Mouse (Mus musculus) hindbrain, embryonic 10.5 days (tissue): ENCODE measurements around the gene Cbx4. TPM values are rescaled to one million over a fixed set of nuclear protein-coding genes. Genes with fewer than 3 reads are reported as not detected.
A peak's percentile ranks its signal among the peaks of the same experiment; 100 is the strongest.

Source experiments
- DNase-seq: peaks from one replicate; pipeline ENCODE4 v3.0.0-alpha.2; 2017; ENCODE audit warnings: low spot score
- H3K27ac ChIP-seq: fragments of 300-500 bp; sonication (generic); 2 replicates; pipeline ENCODE4 v1.5.1; 2016; ENCODE audit warnings: mild to moderate bottlenecking, moderate library complexity
- H3K27me3 ChIP-seq: fragments of 300-500 bp; sonication (generic); 2 replicates; pipeline ENCODE4 v1.6.1; 2016; ENCODE audit warnings: mild to moderate bottlenecking; ENCODE audit not compliant: poor library complexity, insufficient read depth, severe bottlenecking
- H3K36me3 ChIP-seq: fragments of 300-500 bp; sonication (generic); 2 replicates; pipeline ENCODE4 v1.6.1; 2016; ENCODE audit warnings: mild to moderate bottlenecking, moderate library complexity
- H3K4me1 ChIP-seq: fragments of 300-500 bp; sonication (generic); replicated peaks from 2 replicates; pipeline ENCODE4 v1.6.1; 2016; ENCODE audit warnings: mild to moderate bottlenecking
- H3K4me3 ChIP-seq: fragments of 300-500 bp; sonication (generic); 2 replicates; pipeline ENCODE4 v1.5.1; 2016; ENCODE audit warnings: mild to moderate bottlenecking, moderate library complexity
- H3K9me3 ChIP-seq: fragments of 300-500 bp; sonication (generic); 2 replicates; pipeline ENCODE4 v1.6.1; 2016; ENCODE audit warnings: mild to moderate bottlenecking, moderate library complexity
- WGBS: fragments of 180-500 bp; shearing (Covaris S2); methylation state at CpG from one replicate; pipeline ENCODE4 v1.1.7; 2016; 5-methylcytosine and 5-hydroxymethylcytosine counted together
- polyA plus RNA-seq: library from polyadenylated mRNA; unstranded; fragments of >200 nt; fragmentation: Nextera tagmentation; extraction: Ambion mirVana; gene quantifications from 2 replicates; pipeline ENCODE4 v1.2.1, GENCODE M21; 2016

The Cbx4 gene
- polyA plus RNA-seq, 1 experiment from 2014 or later: 8.2 TPM

DNA sequence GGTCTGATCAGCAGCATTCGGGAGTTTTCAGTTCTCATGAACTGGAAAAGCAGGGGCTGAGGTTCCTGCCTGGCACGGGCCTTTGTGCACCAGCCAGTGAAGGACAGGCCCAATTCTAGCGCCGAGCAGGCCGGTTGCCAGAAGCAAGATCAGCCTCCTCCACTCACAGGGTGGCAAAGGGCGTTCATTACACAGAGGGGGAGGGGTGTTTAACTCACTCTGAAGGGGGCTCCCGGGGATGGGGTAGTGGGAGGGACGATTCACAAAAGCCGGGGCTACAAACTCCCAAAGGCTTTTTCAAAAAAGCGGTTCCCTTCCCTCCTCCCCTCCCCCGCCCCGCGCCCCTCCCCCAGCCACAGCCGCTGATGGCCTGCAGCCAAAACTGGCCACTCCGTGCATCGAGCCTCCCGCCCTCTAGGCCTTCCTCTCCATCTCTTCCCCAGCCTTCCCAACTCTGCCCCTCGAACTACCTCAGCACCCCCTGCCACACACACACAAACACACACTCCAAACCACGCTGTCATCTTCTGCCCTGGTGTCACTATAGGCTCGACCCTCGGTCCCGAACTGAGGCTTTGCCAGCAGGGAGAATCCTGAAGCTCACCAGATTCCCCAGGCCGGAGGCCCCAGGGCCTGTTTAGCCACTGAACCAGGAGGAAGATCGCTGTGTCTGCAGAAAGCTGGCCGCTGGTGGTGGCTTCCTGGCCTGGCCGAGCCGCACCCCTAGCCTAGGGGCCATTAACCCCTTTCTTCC, 7.2 kb downstream of the Cbx4 start:
- 2% methylated on average over 24 of the region's 27 CpGs for WGBS
- Histone ChIP-seq H3K4me3 (peak overlapping the region; percentile 37), H3K36me3 (peaks cover 17% of the 10 kb centered on the region), H3K9me3 (no peaks in the 10 kb centered on the region), H3K4me1 (peaks cover 61% of the 10 kb centered on the region), H3K27me3 (peaks cover 92% of the 10 kb centered on the region), H3K27ac (peak overlapping the region; percentile 77)
- DNase-seq: peak; percentile 67

DNA sequence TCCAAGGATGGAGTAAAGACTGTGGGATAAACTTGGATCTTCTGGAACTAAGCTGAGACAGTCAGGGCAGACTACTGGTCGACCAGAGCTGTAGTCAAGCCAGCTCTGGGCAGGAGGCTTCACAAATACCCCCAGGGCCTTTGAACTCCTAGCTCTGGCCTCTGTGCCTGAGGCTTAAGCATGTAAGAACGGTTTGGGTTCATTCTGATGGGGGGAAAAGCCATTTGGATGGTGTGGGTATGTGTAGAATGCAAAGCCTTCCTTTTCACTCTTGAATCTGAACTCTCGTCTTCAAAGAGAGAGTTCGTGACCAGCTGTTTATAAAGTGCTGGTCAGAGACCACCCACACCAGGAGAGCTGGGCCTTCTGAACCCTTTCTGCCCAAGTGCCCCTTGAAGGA, 8.3 kb downstream of the Cbx4 start:
- Histone ChIP-seq H3K4me3 (no peak overlapping the region), H3K27me3 (peaks cover 92% of the 10 kb centered on the region), H3K4me1 (peaks cover 58% of the 10 kb centered on the region), H3K36me3 (peaks cover 17% of the 10 kb centered on the region), H3K9me3 (no peaks in the 10 kb centered on the region), H3K27ac (no peak overlapping the region)
- no peak for DNase-seq
- 73% methylated on average over 4 of the region's 4 CpGs for WGBS

DNA sequence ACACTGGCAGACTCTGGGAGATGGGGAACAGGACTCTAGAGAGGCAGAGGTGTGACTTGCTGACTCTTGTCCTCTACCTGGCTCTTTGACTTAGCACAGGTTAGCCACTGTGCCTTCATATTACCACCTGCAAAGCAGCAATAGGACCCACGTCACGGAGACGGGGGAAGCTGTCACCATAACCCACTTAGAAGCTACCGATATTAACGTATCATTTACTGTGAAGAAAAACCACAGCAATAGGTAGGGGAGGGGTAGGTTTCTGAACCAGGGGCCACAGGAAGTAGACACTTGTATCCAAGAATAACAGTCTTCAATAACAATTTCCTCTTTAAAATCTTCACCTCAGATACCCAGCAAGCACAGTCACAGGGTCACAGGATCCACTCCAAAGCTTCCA, 10.2 kb downstream of the Cbx4 start:
- no peaks in the 10 kb centered on the region for H3K9me3 ChIP-seq

DNA sequence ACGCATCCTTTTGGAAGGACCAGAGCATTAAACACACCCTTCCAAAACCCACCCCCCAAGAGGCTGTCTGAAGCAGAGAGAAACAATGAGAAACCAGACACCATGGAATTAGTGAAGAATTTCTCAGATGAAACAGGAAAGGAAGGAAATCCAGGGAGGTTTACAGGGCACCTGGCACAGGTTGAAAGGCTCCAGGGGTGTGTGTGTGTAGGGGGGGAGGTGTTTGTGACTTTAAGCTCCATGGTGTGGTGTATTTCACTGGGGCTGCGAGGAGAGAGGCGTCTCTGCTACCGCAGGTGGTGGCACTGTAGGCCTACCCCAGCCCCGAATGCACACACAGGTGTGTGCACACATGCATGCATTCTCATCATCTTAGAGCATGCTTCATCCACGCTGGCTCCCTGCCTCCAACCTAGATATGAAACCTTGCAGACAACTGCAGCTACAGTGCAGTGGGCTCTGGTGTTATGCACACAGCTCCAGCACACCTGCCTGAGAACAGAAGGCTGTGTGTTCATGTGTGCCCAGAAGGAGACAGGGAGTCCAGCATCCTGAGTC, 12.1 kb downstream of the Cbx4 start:
- 0 out of 2 replicates have a peak, but pooled peaks cover 6% of the 10 kb centered on the region for H3K36me3 ChIP-seq
- no peak for DNase-seq
- 79% methylated on average over 6 of the region's 6 CpGs for WGBS
- no peak overlapping the region for H3K4me3 ChIP-seq
- H3K4me1 ChIP-seq: peaks cover 23% of the 10 kb centered on the region
- H3K9me3 ChIP-seq: no peaks in the 10 kb centered on the region
- H3K27me3 ChIP-seq: peaks cover 69% of the 10 kb centered on the region
- no peak overlapping the region for H3K27ac ChIP-seq

More for the DNA sequence above, 10.2 kb downstream of the Cbx4 start:
- DNase-seq: no peak
- H3K4me3 ChIP-seq: no peak overlapping the region
- H3K27me3 ChIP-seq: peaks cover 87% of the 10 kb centered on the region
- 90% methylated on average over 5 of the region's 5 CpGs for WGBS
- H3K36me3 ChIP-seq: peaks cover 10% of the 10 kb centered on the region
- H3K27ac ChIP-seq: no peak overlapping the region
- peaks cover 38% of the 10 kb centered on the region for H3K4me1 ChIP-seq

DNA sequence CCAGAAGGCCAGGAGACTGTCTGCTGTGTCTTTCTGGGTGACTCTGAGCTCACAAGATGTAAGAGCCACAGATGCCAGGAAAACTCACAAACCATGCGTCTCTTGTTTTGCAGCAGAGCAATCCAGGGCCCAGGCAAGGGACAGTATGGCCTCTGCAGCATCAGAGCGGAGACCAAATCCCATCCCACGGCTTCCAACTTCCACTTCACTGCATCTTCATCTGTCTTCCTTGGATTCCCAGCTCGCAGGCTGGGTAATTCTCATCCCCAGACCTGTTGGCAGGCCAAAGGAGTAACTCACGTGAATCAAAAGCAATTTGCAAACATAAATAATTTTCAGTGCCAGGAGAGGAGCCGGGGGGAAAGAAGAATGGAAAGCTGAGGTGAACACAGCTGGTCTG, 13.0 kb downstream of the Cbx4 start:
- no peak for DNase-seq
- Histone ChIP-seq H3K9me3 (no peaks in the 10 kb centered on the region), H3K4me3 (no peak overlapping the region), H3K36me3 (0 out of 2 replicates have a peak, but pooled peaks cover 6% of the 10 kb centered on the region), H3K27ac (no peak overlapping the region), H3K27me3 (peaks cover 59% of the 10 kb centered on the region), H3K4me1 (peaks cover 14% of the 10 kb centered on the region)
- WGBS: 79% methylated on average over 6 of the region's 6 CpGs

DNA sequence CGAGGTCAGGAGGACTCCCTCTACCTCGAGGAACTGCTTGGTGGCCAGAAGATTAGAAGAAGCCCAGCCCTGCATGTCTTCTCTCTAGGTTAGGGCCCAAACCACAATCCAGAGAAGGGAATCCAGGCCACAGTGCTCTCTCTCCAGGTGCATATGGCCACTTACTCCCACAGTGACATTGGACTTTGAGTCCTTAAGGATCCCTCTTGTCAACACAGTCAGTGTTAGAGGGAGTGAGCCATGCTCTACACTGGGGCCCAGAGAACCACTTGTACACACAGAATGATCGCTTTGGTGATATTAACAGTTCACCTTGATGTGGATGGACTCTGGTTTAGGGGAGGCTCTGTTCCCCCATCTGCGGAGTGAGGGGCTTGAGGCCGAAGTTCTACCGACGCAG, 13.8 kb downstream of the Cbx4 start:
- Histone ChIP-seq H3K4me3 (no peak overlapping the region), H3K27me3 (peaks cover 60% of the 10 kb centered on the region), H3K9me3 (no peaks in the 10 kb centered on the region), H3K27ac (no peak overlapping the region), H3K4me1 (peaks cover 12% of the 10 kb centered on the region), H3K36me3 (no peaks in the 10 kb centered on the region)
- DNase-seq: no peak
- WGBS: 88% methylated on average over 7 of the region's 7 CpGs

DNA sequence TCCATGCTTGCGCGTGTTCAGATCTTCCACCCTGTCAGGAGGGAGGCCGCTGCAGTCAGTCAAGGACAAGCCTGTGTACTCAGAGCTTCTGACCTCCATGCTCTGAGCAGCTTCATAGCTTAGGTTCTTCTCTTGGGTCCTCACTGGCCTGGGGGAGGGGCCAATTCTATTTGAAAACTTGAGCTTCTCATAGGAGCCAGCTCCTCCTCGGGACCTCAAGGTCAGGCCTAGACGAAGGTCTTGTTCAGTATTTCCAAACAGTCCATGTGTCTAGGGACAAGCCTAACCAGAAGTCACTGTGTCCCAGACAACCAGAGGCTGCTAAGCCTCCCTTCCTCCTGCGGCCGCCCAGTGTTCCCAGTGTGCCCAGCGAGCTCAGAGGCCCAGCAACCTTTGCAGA, 19.2 kb downstream of the Cbx4 start:
- whole genome bisulfite sequencing: 80% methylated on average over 8 of the region's 8 CpGs
- Histone ChIP-seq H3K27me3 (peaks cover 65% of the 10 kb centered on the region), H3K36me3 (no peaks in the 10 kb centered on the region), H3K27ac (no peak overlapping the region), H3K4me1 (peaks cover 8% of the 10 kb centered on the region; the same call in 1 of the 2 replicates), H3K4me3 (no peak overlapping the region), H3K9me3 (no peaks in the 10 kb centered on the region)
- DNase-seq: no peak

DNA sequence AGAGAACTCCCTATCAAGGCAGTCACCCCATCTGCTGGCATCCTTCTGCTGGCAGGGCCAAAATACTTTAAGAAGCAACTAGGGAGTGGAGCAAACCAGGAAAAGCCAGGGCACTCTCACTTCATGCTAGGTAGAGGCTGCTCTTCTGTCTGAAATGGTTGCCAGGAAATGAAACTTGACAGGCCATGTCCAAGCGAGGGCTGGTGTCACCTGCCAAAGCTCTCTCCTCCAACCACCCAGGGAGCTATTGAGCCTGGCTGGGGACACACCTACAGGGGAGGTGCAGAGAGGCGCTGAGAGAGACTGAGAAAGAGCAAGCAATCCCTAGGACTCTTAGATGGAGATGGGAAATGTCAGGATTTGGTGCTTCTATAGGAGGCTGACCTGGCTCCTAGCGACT, 26.8 kb downstream of the Cbx4 start:
- DNase-seq: no peak
- 3% methylated on average over 3 of the region's 3 CpGs for WGBS
- Histone ChIP-seq H3K4me3 (peak overlapping the region; percentile 72; the same call in 1 of the 2 replicates), H3K36me3 (no peaks in the 10 kb centered on the region), H3K4me1 (peaks cover 48% of the 10 kb centered on the region), H3K27ac (no peak overlapping the region), H3K27me3 (peaks cover 99% of the 10 kb centered on the region), H3K9me3 (no peaks in the 10 kb centered on the region)

DNA sequence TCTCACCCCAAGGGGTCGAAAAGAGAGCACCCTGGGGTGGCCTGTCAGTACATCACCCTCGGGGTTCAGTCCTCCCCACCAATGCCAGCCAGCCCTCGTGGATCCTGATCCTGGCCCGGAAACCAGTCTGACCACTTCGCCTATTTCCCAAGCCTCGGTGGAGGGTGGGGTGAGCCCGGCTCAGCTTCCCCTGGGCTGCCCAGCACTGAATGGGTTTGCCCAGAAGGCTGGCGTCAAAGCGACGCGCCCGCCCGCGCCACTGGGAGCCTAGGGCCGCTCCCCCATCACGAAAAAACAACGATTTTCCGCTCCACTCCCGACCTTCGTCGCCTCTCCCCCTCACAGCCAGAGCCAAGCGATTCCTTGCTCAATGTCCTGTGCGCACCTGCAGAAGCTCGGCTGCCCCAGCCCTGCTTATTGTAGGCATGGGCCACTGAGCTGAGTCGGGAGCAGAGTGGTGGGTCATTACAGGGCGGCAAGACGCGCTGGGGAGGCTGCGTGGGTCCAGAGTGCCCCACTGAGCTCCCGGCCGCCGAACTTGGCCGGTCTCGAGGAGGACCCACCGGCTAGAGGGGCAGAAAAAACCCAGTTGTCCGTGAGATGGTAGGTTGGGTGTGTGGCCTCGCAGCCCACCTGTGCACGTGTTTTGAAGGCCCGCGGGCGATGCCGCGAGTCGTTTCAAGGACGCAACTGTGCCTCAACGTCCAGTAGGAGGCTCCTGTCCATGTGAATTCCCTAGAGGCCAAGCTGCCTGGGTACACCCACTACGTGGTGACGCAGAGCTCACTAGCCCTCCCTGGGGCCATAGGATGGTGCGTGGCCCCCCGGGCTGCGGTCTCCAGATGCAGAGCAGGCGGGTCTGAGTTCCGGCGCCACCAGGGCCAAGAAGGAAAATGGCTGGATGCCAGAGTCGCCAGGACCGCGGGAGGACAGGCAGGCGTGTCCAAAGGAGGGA, 27.7 kb downstream of the Cbx4 start:
- peak overlapping the region; percentile 72 for H3K4me3 ChIP-seq
- H3K36me3 ChIP-seq: no peaks in the 10 kb centered on the region
- 2% methylated on average over 58 of the region's 58 CpGs for WGBS
- H3K27ac ChIP-seq: peak overlapping the region; percentile 73
- H3K27me3 ChIP-seq: peaks cover 100% of the 10 kb centered on the region
- peaks cover 58% of the 10 kb centered on the region for H3K4me1 ChIP-seq
- peak; percentile 49 for DNase-seq
- no peaks in the 10 kb centered on the region for H3K9me3 ChIP-seq

DNA sequence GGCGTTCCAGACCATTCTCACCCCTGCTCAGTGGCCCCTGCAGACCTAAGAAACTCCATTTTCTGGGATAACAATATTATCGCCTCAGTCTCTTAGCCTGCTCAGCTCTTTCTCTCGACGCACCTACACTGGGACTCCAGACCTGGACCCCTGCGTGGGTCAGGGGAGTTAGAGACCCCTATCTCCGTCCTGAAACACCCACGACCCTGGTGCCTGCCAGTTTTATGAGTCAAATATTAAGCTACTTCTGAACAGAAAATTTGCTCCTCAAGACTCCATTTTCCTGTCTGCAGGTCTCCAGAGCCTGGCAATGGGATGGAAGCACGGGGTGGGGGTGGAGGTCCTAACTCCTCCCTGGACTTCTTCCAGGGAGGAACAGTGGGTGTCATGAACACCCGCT, 28.7 kb downstream of the Cbx4 start:
- WGBS: 1% methylated on average over 9 of the region's 9 CpGs
- no peak for DNase-seq
- Histone ChIP-seq H3K9me3 (no peaks in the 10 kb centered on the region), H3K36me3 (no peaks in the 10 kb centered on the region), H3K27ac (peak overlapping the region; percentile 99), H3K27me3 (peaks cover 100% of the 10 kb centered on the region), H3K4me3 (peak overlapping the region; percentile 72), H3K4me1 (peaks cover 68% of the 10 kb centered on the region)

DNA sequence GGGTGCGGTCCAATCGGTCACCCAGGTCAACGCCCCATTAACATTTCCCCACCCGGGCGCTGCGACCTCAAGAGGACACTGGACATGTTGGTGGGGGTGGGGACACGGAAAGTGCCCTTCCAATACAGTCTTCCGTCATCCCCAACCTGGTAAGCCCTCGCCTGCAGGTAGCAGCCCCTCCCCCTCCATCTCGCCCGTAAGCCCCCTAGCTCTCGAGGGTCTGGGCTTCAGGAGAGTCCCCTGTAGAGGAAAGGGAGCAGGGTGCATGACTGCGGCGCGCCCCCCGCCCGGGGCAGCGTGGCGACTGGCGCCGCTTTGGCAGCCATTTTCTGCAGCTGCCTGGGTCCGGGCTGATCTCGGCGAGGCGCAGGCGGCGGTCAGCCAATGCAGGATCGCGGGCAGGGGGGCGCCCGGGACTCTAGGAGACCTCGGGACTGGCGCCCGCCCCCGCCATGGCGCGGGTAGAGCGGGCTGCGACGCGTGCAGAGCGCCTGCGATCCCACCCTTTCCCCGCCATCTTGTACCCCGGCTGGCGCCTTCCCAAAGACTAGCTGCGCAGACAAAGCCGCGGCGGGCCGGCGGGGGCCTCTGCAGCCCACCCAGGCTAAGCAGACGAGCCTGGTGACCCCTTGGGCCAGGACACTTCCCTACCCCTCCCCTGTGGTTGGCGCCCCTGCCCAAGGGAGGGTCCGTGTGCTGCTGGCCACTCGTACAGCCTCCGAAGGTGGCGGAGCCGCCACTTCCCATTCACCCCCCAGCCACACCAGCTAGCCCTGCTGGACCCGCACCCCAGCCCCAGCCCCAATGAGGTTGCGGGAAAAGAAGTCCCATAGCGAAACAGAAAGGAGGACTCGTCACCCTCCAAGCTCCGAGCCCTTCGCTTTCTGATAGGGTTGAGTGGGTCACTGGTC, 29.5 kb downstream of the Cbx4 start:
- under 1% methylated on average over 65 of the region's 65 CpGs for WGBS
- H3K9me3 ChIP-seq: no peaks in the 10 kb centered on the region
- H3K4me1 ChIP-seq: peaks cover 73% of the 10 kb centered on the region
- peak; percentile 81 for DNase-seq
- no peaks in the 10 kb centered on the region for H3K36me3 ChIP-seq
- peak overlapping the region; percentile 72 for H3K4me3 ChIP-seq
- peaks cover 100% of the 10 kb centered on the region for H3K27me3 ChIP-seq
- peak overlapping the region; percentile 99 for H3K27ac ChIP-seq

DNA sequence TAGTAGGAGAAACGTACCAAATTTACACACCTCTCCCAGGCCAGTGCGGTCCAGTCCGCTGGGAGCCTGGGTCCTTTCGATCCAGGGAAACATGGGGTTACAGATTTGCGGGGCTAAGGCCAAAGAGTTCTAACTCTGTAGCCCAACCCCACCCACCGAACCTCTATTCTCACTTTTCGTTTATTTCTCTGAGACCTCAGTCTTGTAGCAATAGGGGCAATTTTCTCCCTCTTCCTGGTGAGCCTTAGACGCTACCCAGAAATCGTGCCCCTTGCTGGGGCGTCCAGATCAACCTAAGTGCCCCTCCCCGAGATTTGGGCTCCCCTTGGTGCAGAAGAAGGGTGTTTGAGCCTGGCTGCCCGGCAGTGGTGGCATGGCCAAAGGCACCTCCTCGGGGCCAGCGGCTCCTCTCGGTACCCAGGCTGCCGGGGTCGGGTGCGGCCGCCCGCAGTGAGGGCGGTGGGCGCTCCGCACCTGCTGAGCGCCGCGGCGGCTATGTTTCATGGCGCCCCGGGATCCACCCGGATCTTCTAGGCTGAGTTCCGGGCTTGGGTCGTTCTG, 30.4 kb downstream of the Cbx4 start:
- H3K9me3 ChIP-seq: no peaks in the 10 kb centered on the region
- DNase-seq: peak; percentile 40
- H3K27ac ChIP-seq: peak overlapping the region; percentile 72
- peaks cover 100% of the 10 kb centered on the region for H3K27me3 ChIP-seq
- peaks cover 73% of the 10 kb centered on the region for H3K4me1 ChIP-seq
- 2% methylated on average over 32 of the region's 32 CpGs for WGBS
- H3K36me3 ChIP-seq: no peaks in the 10 kb centered on the region
- peak overlapping the region; percentile 72 for H3K4me3 ChIP-seq
